Mouse (Mus musculus) liver, embryonic 15.5 days (tissue): ENCODE results near the gene Cdk14. TPM values are rescaled to one million over a fixed set of nuclear protein-coding genes. Genes with fewer than 3 reads are reported as not detected.

Experiments used
- ATAC-seq: fragments of 200-750 bp; cut with Nextera tagmentation; 2 replicates; pipeline ENCODE4 v1.8.0; 2017; ENCODE audit warnings: moderate number of reproducible peaks, mild to moderate bottlenecking, moderate library complexity; ENCODE audit not compliant: insufficient read depth
- H3K27ac ChIP-seq: fragments of 300-500 bp; sonication (generic); replicated peaks from 2 replicates; pipeline ENCODE4 v1.5.1; 2015; ENCODE audit warnings: mild to moderate bottlenecking, inconsistent platforms
- H3K27me3 ChIP-seq: fragments of 300-500 bp; sonication (generic); 2 replicates; pipeline ENCODE4 v1.6.1; 2015; ENCODE audit warnings: mild to moderate bottlenecking, inconsistent platforms
- H3K36me3 ChIP-seq: fragments of 300-500 bp; sonication (generic); replicated peaks from 2 replicates; pipeline ENCODE4 v1.6.1; 2015; ENCODE audit warnings: moderate library complexity, mild to moderate bottlenecking, inconsistent platforms
- H3K4me1 ChIP-seq: fragments of 300-500 bp; sonication (generic); replicated peaks from 2 replicates; pipeline ENCODE4 v1.6.1; 2015; ENCODE audit warnings: inconsistent platforms
- H3K4me2 ChIP-seq: fragments of 300-500 bp; sonication (generic); 2 replicates; pipeline ENCODE4 v1.6.1; 2015; ENCODE audit warnings: moderate library complexity, mild to moderate bottlenecking, inconsistent platforms
- H3K4me3 ChIP-seq: fragments of 300-500 bp; sonication (generic); replicated peaks from 2 replicates; pipeline ENCODE4 v1.5.1; 2015; ENCODE audit warnings: mild to moderate bottlenecking, inconsistent platforms
- H3K9ac ChIP-seq: fragments of 300-500 bp; sonication (generic); 2 replicates; pipeline ENCODE4 v1.6.1; 2015; ENCODE audit warnings: moderate library complexity, mild to moderate bottlenecking, inconsistent platforms
- H3K9me3 ChIP-seq: fragments of 300-500 bp; sonication (generic); replicated peaks from 2 replicates; pipeline ENCODE4 v1.6.1; 2016; ENCODE audit warnings: inconsistent platforms
- WGBS: fragments of 180-500 bp; shearing (Covaris S2); methylation state at CpG from one replicate; pipeline ENCODE4 v1.1.7; 2015; ENCODE audit warnings: mixed read lengths; ENCODE audit not compliant: insufficient replicate concordance; 5-methylcytosine and 5-hydroxymethylcytosine counted together
- polyA plus RNA-seq: library from polyadenylated mRNA; unstranded; fragments of >200 nt; fragmentation: Nextera tagmentation; extraction: Ambion mirVana; gene quantifications from 2 replicates; pipeline ENCODE4 v1.2.1, GENCODE M21; 2015

The Cdk14 gene
- polyA plus RNA-seq, 1 experiment from 2014 or later, result 1.2 TPM

DNA sequence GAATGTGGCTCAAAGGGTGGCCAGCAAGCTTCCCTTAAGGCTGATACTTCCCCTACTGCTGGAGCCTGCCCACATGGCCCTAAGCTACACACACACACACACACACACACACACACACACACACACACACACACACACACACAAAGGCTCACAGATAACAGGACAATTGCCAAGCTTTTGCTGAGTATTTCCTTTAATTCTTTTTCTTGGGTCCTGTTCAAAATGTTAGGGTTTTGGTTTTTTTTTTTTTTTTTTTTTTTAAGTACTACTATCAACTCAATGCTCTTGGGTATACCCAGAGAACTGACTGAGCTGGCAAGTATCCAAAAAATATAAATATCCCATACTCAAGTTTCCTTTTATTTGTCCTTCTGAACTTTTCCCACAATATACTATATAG, 239.8 kb downstream of the Cdk14 start:
- H3K9ac ChIP-seq, result no peak overlapping the region
- no peaks in the 10 kb centered on the region for H3K27me3 ChIP-seq
- no peak overlapping the region for H3K27ac ChIP-seq
- no peak overlapping the region for H3K4me2 ChIP-seq
- H3K9me3 ChIP-seq, result no peaks in the 10 kb centered on the region
- ATAC-seq, result no peak
- no peaks in the 10 kb centered on the region for H3K36me3 ChIP-seq
- no peak overlapping the region for H3K4me3 ChIP-seq
- peaks cover 2% of the 10 kb centered on the region for H3K4me1 ChIP-seq

DNA sequence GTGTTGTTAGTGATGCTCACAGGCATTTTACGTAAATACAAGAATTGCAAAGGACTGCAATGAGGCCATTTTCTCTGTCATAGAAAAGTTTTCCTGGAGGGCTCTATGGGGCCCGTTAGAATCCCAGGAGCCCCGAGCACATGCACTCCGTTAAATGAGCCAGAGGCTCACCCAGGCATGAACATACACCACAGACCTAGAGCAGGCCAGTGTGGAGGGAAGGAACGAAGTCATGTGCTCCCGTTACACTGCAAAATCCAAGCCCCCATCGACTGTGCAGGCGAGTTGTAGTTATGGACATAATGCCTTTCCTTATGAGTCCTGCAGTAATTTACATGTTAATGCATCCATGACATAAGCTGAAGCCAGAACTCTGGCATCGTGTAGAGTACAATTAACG, 244.1 kb downstream of the Cdk14 start:
- no peaks in the 10 kb centered on the region; the same call in 1 of the 2 replicates for H3K4me1 ChIP-seq
- H3K9me3 ChIP-seq, result no peaks in the 10 kb centered on the region
- H3K4me3 ChIP-seq, result no peak overlapping the region
- no peak overlapping the region for H3K27ac ChIP-seq
- no peak for ATAC-seq
- 78% methylated on average over 10 of the region's 10 CpGs for WGBS
- no peaks in the 10 kb centered on the region for H3K27me3 ChIP-seq
- no peak overlapping the region for H3K9ac ChIP-seq
- H3K4me2 ChIP-seq, result no peak overlapping the region
- no peaks in the 10 kb centered on the region for H3K36me3 ChIP-seq

DNA sequence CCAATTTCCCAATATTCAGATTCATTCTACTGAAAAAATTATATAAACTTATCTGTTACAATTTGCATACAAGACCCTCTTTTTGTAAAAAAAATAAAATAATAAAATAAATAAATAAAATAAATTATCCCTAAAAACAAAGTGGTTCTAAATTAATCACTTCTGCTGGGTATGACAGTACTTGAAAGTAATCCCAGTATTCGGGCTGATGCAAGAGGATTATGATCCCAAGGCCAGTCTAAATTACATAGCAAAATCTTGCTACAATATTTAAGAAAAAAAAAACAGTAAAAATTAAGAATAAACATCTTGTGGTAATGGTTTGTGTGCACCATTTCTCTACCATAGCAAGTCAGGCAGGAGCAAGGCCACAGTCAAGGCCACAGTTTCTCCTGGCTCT, 244.5 kb downstream of the Cdk14 start:
- ATAC-seq, result no peak
- no peaks in the 10 kb centered on the region for H3K27me3 ChIP-seq
- H3K9ac ChIP-seq, result no peak overlapping the region
- 65% methylated on average over 1 of the region's 1 CpGs for WGBS
- H3K36me3 ChIP-seq, result no peaks in the 10 kb centered on the region
- H3K4me2 ChIP-seq, result no peak overlapping the region
- no peak overlapping the region for H3K27ac ChIP-seq
- no peaks in the 10 kb centered on the region for H3K9me3 ChIP-seq
- no peaks in the 10 kb centered on the region for H3K4me1 ChIP-seq
- H3K4me3 ChIP-seq, result no peak overlapping the region

DNA sequence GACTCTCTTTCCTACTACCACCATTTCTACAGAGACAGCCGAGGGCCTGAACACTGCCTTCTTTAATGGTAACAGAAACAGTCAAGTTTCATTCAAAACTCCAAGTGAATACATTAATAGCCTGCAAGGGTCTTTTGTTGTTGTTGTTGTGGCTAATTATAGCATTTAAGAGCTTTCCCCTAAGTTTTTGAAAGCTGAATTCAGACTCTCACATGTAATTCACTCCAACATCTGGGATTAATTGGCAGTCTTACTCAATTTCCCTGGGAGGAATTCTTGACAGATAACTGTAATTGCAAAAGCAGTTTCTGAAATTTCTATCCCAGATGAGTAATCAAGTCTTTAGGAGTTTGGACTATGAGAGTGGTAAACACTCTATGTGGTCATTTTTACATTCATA, 245.0 kb downstream of the Cdk14 start:
- no peak overlapping the region for H3K4me3 ChIP-seq
- WGBS, result 67% methylated on average over 1 of the region's 1 CpGs
- no peak overlapping the region for H3K4me2 ChIP-seq
- H3K27ac ChIP-seq, result no peak overlapping the region
- ATAC-seq, result no peak
- H3K4me1 ChIP-seq, result no peaks in the 10 kb centered on the region
- no peaks in the 10 kb centered on the region for H3K9me3 ChIP-seq
- H3K36me3 ChIP-seq, result no peaks in the 10 kb centered on the region
- H3K9ac ChIP-seq, result no peak overlapping the region
- H3K27me3 ChIP-seq, result no peaks in the 10 kb centered on the region

DNA sequence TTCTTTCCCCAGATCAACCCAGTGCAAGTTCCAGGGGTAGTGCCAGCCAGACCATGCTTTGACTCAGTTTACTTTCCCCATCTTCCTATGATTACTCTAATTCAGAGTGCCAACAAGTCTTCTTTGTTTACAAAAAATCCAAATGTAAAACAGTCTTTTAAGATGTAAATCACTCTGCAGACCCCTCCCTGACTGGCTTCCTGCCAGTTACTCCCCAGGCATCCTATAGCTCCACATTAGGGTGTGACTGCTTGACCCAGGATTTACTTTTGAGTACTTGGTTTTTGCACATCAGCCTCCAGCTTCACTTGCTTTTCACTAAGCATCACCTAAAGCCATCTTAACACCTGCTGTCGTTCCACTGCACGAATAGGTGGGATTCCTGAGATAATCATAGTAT, 254.0 kb downstream of the Cdk14 start:
- 42% methylated on average over 2 of the region's 2 CpGs for WGBS
- Histone ChIP-seq H3K27ac (no peak overlapping the region), H3K27me3 (no peaks in the 10 kb centered on the region), H3K4me2 (no peak overlapping the region), H3K4me3 (no peak overlapping the region), H3K4me1 (no peaks in the 10 kb centered on the region), H3K9ac (no peak overlapping the region), H3K9me3 (no peaks in the 10 kb centered on the region), H3K36me3 (no peaks in the 10 kb centered on the region)
- no peak for ATAC-seq

DNA sequence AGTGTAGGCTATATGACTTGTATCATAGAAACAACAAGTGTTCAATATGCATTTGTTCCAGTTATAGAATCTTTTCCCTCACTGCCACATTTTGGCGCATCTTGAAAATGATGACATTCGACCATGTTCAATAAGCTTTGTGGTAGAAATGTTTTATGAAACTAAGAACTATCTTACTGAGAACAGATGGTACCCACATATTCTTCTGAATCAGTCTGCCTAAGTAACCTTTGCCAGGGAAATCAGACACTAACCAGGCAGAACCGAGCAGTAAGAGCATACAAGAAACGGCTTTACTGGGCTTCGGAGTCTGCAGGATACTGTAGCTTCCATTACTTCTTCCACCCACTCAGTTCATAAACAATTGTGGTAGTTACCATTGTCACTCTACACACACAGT, 255.8 kb downstream of the Cdk14 start:
- Histone ChIP-seq H3K4me2 (no peak overlapping the region), H3K9me3 (no peaks in the 10 kb centered on the region), H3K27ac (no peak overlapping the region), H3K36me3 (no peaks in the 10 kb centered on the region), H3K4me1 (no peaks in the 10 kb centered on the region), H3K9ac (no peak overlapping the region), H3K4me3 (no peak overlapping the region), H3K27me3 (no peaks in the 10 kb centered on the region)
- ATAC-seq, result no peak
- 73% methylated on average over 5 of the region's 5 CpGs for WGBS

DNA sequence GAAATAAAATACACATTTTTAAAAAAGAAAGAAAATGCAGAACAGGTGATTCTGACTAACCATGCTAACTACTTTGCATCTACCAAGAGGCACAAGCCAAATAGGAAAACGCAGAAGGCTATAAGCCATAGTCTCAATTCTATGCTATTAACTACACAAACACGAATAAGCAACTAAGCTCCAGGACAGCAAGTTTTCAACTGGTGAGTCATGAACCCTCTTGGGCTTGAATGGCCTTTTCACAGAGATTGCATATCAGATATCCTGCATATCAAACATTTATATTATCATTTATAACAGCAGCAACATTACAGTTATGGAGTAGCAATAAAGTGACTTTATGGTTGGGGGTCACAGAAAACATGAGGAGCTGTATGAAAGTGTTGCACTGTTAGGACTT, 256.3 kb downstream of the Cdk14 start:
- H3K27ac ChIP-seq, result no peak overlapping the region
- no peaks in the 10 kb centered on the region for H3K27me3 ChIP-seq
- H3K9me3 ChIP-seq, result no peaks in the 10 kb centered on the region
- H3K4me1 ChIP-seq, result no peaks in the 10 kb centered on the region
- H3K36me3 ChIP-seq, result no peaks in the 10 kb centered on the region
- H3K4me3 ChIP-seq, result no peak overlapping the region
- no peak for ATAC-seq
- 71% methylated on average over 2 of the region's 2 CpGs for WGBS
- H3K4me2 ChIP-seq, result no peak overlapping the region
- H3K9ac ChIP-seq, result no peak overlapping the region

DNA sequence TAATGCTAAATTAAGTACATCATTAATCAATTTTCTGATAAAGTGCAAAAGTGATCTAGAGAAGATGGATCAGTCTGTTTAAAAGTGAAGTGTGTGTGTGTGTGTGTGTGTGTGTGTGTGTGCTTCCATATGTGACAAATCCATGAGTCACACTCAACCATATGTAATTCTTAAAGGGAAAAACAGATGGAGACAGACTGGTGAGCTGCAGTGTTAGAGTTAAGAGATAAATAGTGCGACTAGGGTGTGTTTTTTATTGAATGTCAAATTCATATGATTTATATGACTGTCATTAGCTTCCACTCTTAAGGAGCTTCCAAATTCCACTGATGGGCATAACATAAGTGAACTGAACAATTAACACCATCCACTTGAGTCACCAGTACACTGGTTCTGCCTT, 260.6 kb downstream of the Cdk14 start:
- 42% methylated on average over 1 of the region's 1 CpGs for WGBS
- Histone ChIP-seq H3K9me3 (no peaks in the 10 kb centered on the region), H3K27ac (no peak overlapping the region), H3K4me2 (no peak overlapping the region), H3K27me3 (no peaks in the 10 kb centered on the region), H3K4me3 (no peak overlapping the region), H3K36me3 (no peaks in the 10 kb centered on the region), H3K9ac (no peak overlapping the region), H3K4me1 (no peaks in the 10 kb centered on the region)
- ATAC-seq, result no peak

DNA sequence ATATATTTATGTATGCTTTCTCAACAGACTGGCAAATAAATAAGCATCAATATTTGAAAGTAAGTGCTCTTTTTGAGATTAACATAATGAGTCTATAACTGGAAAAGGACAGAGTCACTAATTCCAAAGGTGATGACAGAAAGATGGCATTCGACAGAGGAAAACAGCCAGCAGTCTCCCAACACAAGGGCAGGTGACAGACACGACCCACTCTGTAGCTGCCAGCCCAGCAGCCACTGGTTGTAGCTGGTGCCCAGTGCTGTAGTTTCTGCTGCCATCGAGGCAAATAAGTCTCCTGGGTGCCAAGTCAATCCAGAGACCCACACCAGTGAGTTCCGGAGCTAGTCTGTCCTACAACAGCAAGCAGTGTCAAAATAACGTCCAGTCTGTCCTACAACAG, 280.3 kb downstream of the Cdk14 start:
- Histone ChIP-seq H3K27ac (no peak overlapping the region), H3K9ac (no peak overlapping the region), H3K4me2 (no peak overlapping the region), H3K4me1 (no peaks in the 10 kb centered on the region), H3K9me3 (no peaks in the 10 kb centered on the region), H3K36me3 (no peaks in the 10 kb centered on the region), H3K27me3 (no peaks in the 10 kb centered on the region), H3K4me3 (no peak overlapping the region)
- ATAC-seq, result no peak
- WGBS, result 54% methylated on average over 5 of the region's 5 CpGs

DNA sequence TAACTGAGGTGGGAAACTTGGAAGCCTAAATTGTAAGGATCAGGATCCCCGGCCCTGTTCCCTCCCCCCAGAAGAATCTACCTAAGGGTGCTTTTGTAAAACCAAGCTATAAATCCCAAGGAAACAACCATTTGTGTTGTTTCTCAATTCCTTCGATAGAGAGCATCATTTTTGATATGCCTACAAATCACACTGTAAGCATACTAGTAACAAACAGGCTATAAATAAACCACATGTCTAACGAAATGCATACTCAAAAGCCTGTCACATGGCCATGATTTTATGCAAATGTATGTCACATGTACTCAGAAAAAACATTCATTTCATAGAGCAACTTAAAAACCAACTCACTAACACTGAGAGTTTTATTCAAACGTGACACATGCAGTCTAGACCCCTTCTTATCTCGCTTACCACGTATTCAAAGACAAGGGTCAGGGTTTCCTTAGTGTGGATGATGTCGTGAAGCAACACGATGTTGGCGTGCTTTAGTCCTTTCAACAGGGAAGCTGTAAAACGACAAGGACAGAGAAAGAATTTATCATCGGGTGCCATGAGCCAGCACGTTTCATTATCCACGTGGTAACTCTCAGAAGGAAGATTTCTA, 285.1 kb downstream of the Cdk14 start:
- Histone ChIP-seq H3K4me1 (no peaks in the 10 kb centered on the region), H3K27ac (no peak overlapping the region), H3K4me3 (no peak overlapping the region), H3K9me3 (no peaks in the 10 kb centered on the region), H3K36me3 (no peaks in the 10 kb centered on the region), H3K27me3 (no peaks in the 10 kb centered on the region), H3K4me2 (no peak overlapping the region), H3K9ac (no peak overlapping the region)
- no peak for ATAC-seq
- WGBS, result 33% methylated on average over 13 of the region's 13 CpGs

DNA sequence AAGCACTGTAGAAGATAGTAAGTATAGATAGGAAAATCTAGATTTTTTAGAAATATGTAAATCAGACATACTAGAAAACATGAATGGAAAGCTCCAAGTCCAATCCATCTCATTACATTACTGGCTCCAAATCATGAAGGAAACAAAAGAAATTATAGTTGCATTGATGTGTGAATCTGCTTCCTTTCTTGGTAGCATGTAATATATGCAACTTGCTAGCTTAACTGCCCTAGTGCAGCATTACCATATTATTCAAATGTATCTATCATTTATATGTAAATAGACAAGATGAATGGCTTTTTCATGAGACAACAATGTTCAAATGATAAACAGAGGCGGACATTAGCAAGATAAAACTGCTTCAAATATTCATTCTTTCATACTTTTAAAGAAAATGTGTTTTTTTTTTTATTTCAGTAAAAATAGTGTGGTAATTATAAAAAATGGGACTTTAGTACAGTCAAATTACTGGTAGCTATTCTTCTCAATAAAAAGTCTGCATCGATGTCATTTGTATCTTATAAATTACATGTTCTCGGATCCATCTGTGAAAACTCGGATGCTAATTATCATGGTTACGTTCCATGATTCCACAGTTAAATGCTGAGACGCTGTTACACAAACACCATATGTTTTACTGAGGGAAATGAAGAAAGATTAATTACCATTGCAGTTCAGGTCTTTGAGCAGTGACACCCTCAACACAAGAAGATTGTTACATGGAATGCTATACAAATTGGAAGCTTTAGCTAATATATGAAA, 285.8 kb downstream of the Cdk14 start:
- no peaks in the 10 kb centered on the region for H3K27me3 ChIP-seq
- H3K4me2 ChIP-seq, result no peak overlapping the region
- no peaks in the 10 kb centered on the region for H3K9me3 ChIP-seq
- WGBS, result 76% methylated on average over 6 of the region's 6 CpGs
- H3K36me3 ChIP-seq, result no peaks in the 10 kb centered on the region
- H3K4me3 ChIP-seq, result no peak overlapping the region
- H3K9ac ChIP-seq, result no peak overlapping the region
- H3K4me1 ChIP-seq, result no peaks in the 10 kb centered on the region
- no peak overlapping the region for H3K27ac ChIP-seq
- ATAC-seq, result no peak

DNA sequence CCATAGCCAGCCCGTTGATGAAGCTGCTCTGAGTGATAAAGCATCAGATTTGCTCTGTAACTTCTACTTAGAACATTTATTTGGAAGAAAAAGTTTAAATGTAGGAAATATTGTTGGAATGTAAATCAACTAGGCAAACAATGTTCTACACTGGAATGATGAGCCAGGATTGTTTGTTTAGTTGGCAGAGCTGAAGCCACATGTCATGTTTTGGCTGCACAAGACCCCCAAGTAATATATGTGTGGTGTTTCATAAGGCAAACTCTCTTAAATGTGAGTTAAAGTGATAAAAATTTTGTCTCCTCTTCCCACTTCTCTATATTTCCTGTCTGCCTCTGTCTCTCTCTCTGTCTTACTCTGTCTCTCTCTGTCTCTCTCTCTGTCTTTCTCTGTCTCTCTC, 291.3 kb downstream of the Cdk14 start:
- WGBS, result 50% methylated on average over 1 of the region's 1 CpGs
- H3K4me1 ChIP-seq, result no peaks in the 10 kb centered on the region
- ATAC-seq, result no peak

More for the DNA sequence above, 291.3 kb downstream of the Cdk14 start:
- Histone ChIP-seq H3K27me3 (no peaks in the 10 kb centered on the region), H3K4me2 (no peak overlapping the region), H3K36me3 (no peaks in the 10 kb centered on the region), H3K27ac (no peak overlapping the region), H3K9ac (no peak overlapping the region), H3K9me3 (no peaks in the 10 kb centered on the region), H3K4me3 (no peak overlapping the region)
